Mouse (Mus musculus): ENCODE measurements around the gene Ahnak. TPM values are rescaled to one million over a fixed set of nuclear protein-coding genes. Genes with fewer than 3 reads are reported as not detected.

Ahnak gene
- total and polyA plus RNA-seq, 3 experiments, result 23.0 to 348 (median 299) TPM

DNA sequence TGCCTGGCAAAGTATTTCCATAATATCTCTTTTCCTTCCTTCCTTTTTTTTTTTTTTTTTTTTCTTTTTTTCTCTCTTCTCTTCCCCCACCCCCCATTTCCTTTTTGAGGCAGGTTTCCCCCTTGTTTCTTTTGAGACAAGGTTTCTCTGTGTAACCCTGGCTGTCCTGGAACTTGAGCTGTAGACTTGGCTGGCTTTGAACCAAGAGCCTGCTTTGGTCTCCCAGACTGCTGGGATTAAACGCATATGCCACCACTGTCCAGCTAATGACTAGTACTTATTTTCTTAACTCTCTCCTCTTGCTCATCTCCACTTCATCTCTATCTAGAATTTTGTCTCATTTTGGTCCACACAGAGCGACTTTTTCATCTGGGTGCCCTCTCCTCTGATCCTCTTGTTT lies 46.0 kb upstream of the Ahnak start:
- peak overlapping the region; percentile 97 for H3K4me3 ChIP-seq
- no peak overlapping the region; the same call in 1 of the 2 replicates for H3K27ac ChIP-seq
- WGBS, result 45% methylated on average over 2 of the region's 2 CpGs
- H3K4me1 ChIP-seq (ENCODE audit: control insufficient read depth, insufficient read depth, low read length), result peaks cover 6% of the 10 kb centered on the region
- DNase-seq, result no peak
- H3K79me2 ChIP-seq (replicated peaks; ENCODE audit: control insufficient read depth, insufficient read depth, low read length), result 0 out of 2 replicates have a peak, but pooled peaks cover 2% of the 10 kb centered on the region
- no peak for TF ChIP-seq POLR2A (IDR thresholded peaks at IDR 0.05; ENCODE audit: insufficient read depth, low read depth, low read length)
- TF ChIP-seq CTCF (IDR thresholded peaks at IDR 0.05), result no peak
- no peak for TF ChIP-seq EP300 (IDR thresholded peaks at IDR 0.05; ENCODE audit: insufficient read depth, low read depth, low read length)
- intact Hi-C loops (cut with DNase I), result no loop called here
- no peaks in the 10 kb centered on the region for H3K27me3 ChIP-seq (ENCODE audit: control insufficient read depth, insufficient read depth, low read length)
- H3K9ac ChIP-seq (ENCODE audit: low read depth, low read length), result no peak overlapping the region
- peaks cover 11% of the 10 kb centered on the region for H3K36me3 ChIP-seq (ENCODE audit: control insufficient read depth, insufficient read depth, low read length)

DNA sequence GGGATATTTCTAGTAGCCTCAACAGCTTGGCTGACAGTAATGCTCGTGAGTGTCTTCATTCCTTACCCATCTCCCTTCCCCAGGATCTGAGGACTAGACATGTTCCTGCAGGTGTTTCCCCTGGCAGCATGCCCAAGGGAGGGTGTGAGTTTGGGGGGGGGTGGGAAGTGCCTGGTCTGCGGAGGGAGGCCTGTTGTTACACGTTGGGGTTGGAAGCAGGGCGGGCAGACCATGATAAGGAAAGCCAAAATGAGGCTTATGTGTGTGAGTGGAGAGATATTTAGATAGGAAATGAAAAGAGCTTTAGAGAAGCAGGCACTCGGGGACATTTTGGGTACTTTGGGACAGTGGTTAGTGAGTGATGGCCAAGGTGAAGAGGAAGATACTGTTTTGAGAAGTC lies 45.0 kb upstream of the Ahnak start:
- no peak overlapping the region for H3K9ac ChIP-seq (ENCODE audit: low read depth, low read length)
- intact Hi-C loops (cut with DNase I), result no loop called here
- H3K27me3 ChIP-seq (ENCODE audit: control insufficient read depth, insufficient read depth, low read length), result no peaks in the 10 kb centered on the region
- no peak overlapping the region for H3K4me3 ChIP-seq
- TF ChIP-seq EP300 (IDR thresholded peaks at IDR 0.05; ENCODE audit: insufficient read depth, low read depth, low read length), result no peak
- no peak for TF ChIP-seq CTCF (IDR thresholded peaks at IDR 0.05)
- TF ChIP-seq POLR2A (IDR thresholded peaks at IDR 0.05; ENCODE audit: insufficient read depth, low read depth, low read length), result no peak
- 0 out of 2 replicates have a peak, but pooled peaks cover 2% of the 10 kb centered on the region for H3K79me2 ChIP-seq (replicated peaks; ENCODE audit: control insufficient read depth, insufficient read depth, low read length)
- H3K36me3 ChIP-seq (ENCODE audit: control insufficient read depth, insufficient read depth, low read length), result peaks cover 11% of the 10 kb centered on the region
- H3K4me1 ChIP-seq (ENCODE audit: control insufficient read depth, insufficient read depth, low read length), result peaks cover 6% of the 10 kb centered on the region
- H3K27ac ChIP-seq, result no peak overlapping the region
- no peak for DNase-seq
- 19% methylated on average over 5 of the region's 5 CpGs for WGBS

DNA sequence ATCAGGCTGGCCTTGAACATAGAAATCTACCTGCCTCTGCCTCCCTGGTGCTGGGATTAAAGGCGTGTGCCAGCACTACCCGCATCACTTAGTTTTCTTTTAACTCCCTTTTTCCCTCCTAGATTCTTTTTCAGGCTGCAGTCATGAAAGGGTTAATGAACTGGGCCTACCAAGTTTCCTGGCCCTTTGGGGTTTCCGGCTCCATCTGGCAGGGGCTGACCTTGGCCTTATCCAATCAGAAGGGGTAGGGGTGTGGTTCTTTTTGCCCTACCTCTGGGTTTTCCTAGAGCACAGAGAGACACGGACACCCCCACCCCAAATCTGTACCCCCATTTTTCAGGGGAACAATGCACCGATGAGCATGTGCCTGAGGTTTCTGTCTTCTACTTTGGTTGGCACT lies 44.3 kb upstream of the Ahnak start:
- 17% methylated on average over 5 of the region's 5 CpGs for WGBS
- Histone ChIP-seq H3K79me2 (replicated peaks; ENCODE audit: control insufficient read depth, insufficient read depth, low read length) (0 out of 2 replicates have a peak, but pooled peaks cover 2% of the 10 kb centered on the region), H3K4me1 (ENCODE audit: control insufficient read depth, insufficient read depth, low read length) (peaks cover 6% of the 10 kb centered on the region), H3K36me3 (ENCODE audit: control insufficient read depth, insufficient read depth, low read length) (peaks cover 11% of the 10 kb centered on the region), H3K27ac (no peak overlapping the region), H3K27me3 (ENCODE audit: control insufficient read depth, insufficient read depth, low read length) (no peaks in the 10 kb centered on the region), H3K4me3 (peak overlapping the region; percentile 4; the same call in 1 of the 2 replicates), H3K9ac (ENCODE audit: low read depth, low read length) (no peak overlapping the region)
- TF ChIP-seq CTCF (IDR thresholded peaks at IDR 0.05) (no peak), POLR2A (IDR thresholded peaks at IDR 0.05; ENCODE audit: insufficient read depth, low read depth, low read length) (no peak), EP300 (IDR thresholded peaks at IDR 0.05; ENCODE audit: insufficient read depth, low read depth, low read length) (no peak)
- intact Hi-C loops (cut with DNase I), result no loop called here
- DNase-seq, result peak; percentile 63 to 71

DNA sequence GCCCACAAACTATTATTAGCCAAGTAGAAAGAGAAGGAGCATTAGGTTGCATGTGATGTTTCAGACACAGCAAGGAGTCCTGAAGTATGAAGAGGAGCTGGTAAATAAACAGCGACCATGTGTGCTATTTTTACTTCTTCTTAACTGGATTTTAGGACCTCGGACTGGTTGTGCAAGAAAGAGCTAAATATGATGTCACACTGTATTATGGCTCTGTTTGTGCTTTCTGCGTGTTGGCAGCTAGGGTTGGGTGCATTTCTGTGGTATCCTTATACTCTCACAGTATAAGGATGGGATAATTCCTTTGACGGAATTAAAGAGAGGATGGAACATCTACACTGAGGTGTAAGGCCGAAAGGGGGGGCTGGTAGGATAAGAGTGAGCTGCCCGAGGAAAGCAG lies 43.8 kb upstream of the Ahnak start:
- H3K27me3 ChIP-seq (ENCODE audit: control insufficient read depth, insufficient read depth, low read length), result no peaks in the 10 kb centered on the region
- WGBS, result 52% methylated on average over 6 of the region's 6 CpGs
- H3K27ac ChIP-seq, result no peak overlapping the region
- no peak overlapping the region for H3K9ac ChIP-seq (ENCODE audit: low read depth, low read length)
- no peak for DNase-seq
- peak overlapping the region; percentile 4; the same call in 1 of the 2 replicates for H3K4me3 ChIP-seq
- H3K79me2 ChIP-seq (replicated peaks; ENCODE audit: control insufficient read depth, insufficient read depth, low read length), result 0 out of 2 replicates have a peak, but pooled peaks cover 2% of the 10 kb centered on the region
- peaks cover 6% of the 10 kb centered on the region for H3K4me1 ChIP-seq (ENCODE audit: control insufficient read depth, insufficient read depth, low read length)
- H3K36me3 ChIP-seq (ENCODE audit: control insufficient read depth, insufficient read depth, low read length), result peaks cover 11% of the 10 kb centered on the region
- TF ChIP-seq POLR2A (IDR thresholded peaks at IDR 0.05; ENCODE audit: insufficient read depth, low read depth, low read length) (no peak), EP300 (IDR thresholded peaks at IDR 0.05; ENCODE audit: insufficient read depth, low read depth, low read length) (no peak), CTCF (IDR thresholded peaks at IDR 0.05) (no peak)
- intact Hi-C loops (cut with DNase I), result no loop called here

DNA sequence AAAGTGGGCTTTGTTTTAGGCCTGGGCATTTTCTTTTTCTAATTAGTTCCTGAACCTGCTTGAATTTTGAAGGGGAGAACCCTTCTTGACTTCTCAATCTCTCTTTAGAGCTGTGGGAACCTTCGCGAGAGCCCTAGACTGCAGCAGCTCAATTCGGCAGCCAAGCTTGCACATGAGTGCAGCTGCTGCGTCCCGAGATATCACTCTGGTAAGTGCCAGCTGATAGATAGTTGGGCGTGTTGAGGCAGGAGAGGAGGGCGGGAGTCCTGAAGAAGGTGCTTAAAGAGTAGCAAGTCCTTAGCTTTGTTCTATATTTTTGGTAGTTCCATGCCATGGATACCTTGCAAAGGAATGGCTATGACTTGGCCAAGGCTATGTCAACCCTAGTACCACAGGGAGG lies 42.2 kb upstream of the Ahnak start:
- Histone ChIP-seq H3K27ac (no peak overlapping the region), H3K9ac (ENCODE audit: low read depth, low read length) (no peak overlapping the region), H3K4me1 (ENCODE audit: control insufficient read depth, insufficient read depth, low read length) (peaks cover 5% of the 10 kb centered on the region), H3K4me3 (no peak overlapping the region), H3K36me3 (ENCODE audit: control insufficient read depth, insufficient read depth, low read length) (peaks cover 11% of the 10 kb centered on the region), H3K79me2 (replicated peaks; ENCODE audit: control insufficient read depth, insufficient read depth, low read length) (0 out of 2 replicates have a peak, but pooled peaks cover 2% of the 10 kb centered on the region), H3K27me3 (ENCODE audit: control insufficient read depth, insufficient read depth, low read length) (no peaks in the 10 kb centered on the region)
- 71% methylated on average over 7 of the region's 7 CpGs for WGBS
- TF ChIP-seq CTCF (IDR thresholded peaks at IDR 0.05) (no peak), EP300 (IDR thresholded peaks at IDR 0.05; ENCODE audit: insufficient read depth, low read depth, low read length) (no peak), POLR2A (IDR thresholded peaks at IDR 0.05; ENCODE audit: insufficient read depth, low read depth, low read length) (no peak)
- intact Hi-C loops (cut with DNase I), result no loop called here
- no peak for DNase-seq

DNA sequence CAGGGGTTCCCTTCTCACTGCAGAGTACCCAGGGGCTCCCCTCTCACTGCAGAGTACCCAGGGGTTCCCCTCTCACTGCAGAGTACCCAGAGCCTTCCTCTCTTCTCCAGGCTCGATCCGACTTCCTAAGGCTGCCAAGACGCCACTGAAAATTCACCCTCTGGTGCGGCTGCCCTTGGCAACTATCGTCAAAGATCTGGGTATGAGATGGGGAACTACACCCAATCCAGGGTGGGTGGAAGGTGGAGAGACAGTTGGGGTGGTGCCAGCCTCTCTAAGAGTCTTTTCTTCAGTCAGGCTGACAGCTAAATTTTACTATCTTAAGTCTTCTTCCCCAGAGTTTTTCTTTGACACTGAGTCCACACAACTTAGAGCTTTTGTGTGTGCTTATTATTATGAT lies 38.9 kb upstream of the Ahnak start:
- Histone ChIP-seq H3K36me3 (ENCODE audit: control insufficient read depth, insufficient read depth, low read length) (no peaks in the 10 kb centered on the region; the same call in none of the 2 replicates), H3K27ac (no peak overlapping the region), H3K4me3 (no peak overlapping the region), H3K4me1 (ENCODE audit: control insufficient read depth, insufficient read depth, low read length) (peaks cover 4% of the 10 kb centered on the region), H3K79me2 (replicated peaks; ENCODE audit: control insufficient read depth, insufficient read depth, low read length) (peaks cover 2% of the 10 kb centered on the region; the same call in 1 of the 2 replicates), H3K9ac (ENCODE audit: low read depth, low read length) (no peak overlapping the region), H3K27me3 (ENCODE audit: control insufficient read depth, insufficient read depth, low read length) (no peaks in the 10 kb centered on the region)
- TF ChIP-seq POLR2A (IDR thresholded peaks at IDR 0.05; ENCODE audit: insufficient read depth, low read depth, low read length) (no peak), CTCF (IDR thresholded peaks at IDR 0.05) (no peak), EP300 (IDR thresholded peaks at IDR 0.05; ENCODE audit: insufficient read depth, low read depth, low read length) (no peak)
- 91% methylated on average over 5 of the region's 5 CpGs for WGBS
- intact Hi-C loops (cut with DNase I), result loop anchor here (5.0 kb wide), 1 partner anchor 53 kb away; the partner anchor contains the start of gene Ganab
- DNase-seq, result no peak

Measured in heart, adult 2 months (tissue).